Mouse (Mus musculus): Measurements from ENCODE around the gene Bub1b. TPM values are rescaled to one million over a fixed set of nuclear protein-coding genes. Genes with fewer than 3 reads are reported as not detected.

Bub1b gene
- total RNA-seq (2021): 10 to 100 TPM; 21.6 to 27.2 TPM
- long read RNA-seq, experiment 1, transcript Bub1b-201 (23 exons, 3,668 nt): major isoform, 6 of 11 reads
- long read RNA-seq, experiment 1, partial matches to known transcripts: 3 of 11 reads
- long read RNA-seq, experiment 1, other reads (novel, unspliced or antisense): 2 of 11 reads
- long read RNA-seq, experiment 2, transcript Bub1b-201 (23 exons, 3,668 nt): major isoform, 10 of 14 reads
- long read RNA-seq, experiment 2, partial matches to known transcripts: 1 of 14 reads
- long read RNA-seq, experiment 2, other reads (novel, unspliced or antisense): 3 of 14 reads

DNA sequence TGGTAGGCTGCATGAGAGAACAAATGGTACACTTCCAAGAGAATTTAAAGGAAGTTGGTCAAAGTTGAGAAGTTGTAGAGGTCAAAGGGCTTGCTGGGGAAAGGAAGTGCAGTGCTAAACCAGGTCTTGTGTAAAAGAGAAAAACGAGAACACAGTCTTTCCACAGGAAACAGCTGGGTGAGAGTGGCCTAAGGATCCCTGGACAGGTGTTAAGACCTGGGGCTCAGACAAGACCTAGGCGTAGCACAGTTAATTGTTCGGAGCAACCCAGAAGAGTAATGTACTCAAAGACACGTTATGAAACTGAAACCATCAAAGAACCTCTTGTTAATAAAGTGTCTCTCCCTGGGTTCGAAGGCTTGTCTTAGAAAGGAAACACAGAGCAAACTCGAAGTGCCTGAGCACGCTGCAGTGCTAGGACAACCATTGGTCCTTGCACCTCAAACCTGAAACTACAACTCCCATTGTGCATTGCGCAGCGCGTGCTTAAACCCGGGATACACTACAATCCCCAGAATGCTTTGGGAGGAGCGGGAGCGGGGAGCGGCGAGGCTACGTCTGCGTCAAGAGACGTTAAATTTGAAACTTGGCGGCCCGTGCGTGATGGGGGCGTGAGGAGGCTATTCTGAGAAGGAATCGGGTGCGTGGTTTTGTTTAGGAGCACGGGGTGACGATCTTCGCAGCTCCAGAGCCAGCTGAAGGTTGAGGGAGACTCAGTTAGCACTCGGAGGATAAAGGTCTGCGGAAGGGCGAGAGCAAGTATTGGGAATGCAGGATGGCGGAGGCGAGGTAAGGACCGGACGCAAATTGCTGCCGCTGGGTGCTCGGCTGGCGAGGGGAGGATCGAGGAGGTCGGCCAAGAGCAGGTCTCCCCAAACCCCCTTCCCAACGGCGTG lies at the start of gene Bub1b:
Bub1b (plus strand) TSS at position 539 of the 896 bp plus-strand sequence.
- DNase-seq: peak; percentile 93

DNA sequence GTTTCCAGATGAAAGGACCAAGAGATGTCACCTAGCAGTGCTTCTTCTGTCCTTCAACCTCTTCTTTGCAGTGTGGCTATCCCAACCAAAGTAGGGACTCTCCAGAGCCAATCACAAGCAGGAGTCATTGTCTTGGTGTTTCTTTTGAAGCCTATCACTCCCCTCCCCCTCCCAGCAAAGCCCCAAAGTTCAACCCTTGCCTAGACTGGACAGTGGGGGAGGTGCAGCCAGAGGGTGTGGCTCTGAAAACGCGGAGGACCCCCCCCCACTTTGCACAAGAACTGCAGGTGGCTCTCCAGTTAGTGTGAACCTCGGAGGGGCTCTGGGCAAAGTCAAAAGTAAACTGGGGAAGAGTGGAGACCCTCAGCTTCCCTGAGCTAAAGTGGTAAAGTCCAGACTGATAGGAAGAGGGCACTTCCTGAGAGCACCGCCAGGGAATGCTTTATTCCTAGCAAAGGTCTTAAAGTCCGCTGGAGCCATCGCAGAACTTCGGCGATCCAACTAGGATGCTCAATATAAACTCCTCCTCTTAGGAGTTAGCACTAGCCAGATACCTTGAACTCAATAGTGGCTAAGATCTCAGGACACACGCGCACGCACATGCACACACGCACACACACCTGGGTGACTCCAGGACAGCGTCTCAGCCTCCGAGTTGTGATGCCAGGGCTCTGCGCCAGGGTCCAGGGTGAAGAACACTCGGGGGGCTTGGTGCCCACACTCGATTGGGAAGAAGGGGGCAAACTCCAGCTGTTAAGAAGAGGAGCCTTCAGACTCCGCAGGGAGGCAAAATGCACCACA lies 49.4 kb upstream of the Bub1b start:
- no peak for DNase-seq

GRCm38 (mm10) chr2:118549507-118550473 lies 48.2 kb upstream of the Bub1b start, which contains the start of gene Bmf:
Bmf (minus strand) TSS chr2:118549687.
- peak; percentile 99 for DNase-seq

DNA sequence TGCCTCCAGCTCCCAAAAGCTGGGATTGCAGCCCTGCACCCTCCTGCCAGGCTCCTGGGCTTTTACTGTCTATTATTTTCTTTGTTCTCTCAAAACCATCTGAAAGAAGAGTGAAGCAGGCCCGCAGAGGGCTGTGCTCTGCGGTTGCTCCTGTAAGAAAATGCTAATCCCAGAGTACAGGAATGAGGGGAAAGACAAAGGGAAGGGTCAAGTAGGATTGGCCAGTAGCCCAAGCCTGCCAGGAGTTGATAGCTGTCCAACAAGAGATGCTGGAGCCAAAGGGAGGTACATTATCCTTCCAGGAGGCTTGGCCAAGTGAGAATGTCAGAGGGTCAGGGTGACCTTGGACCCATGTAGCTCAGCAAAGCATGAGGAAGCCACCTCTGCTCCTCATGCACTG lies 46.4 kb upstream of the Bub1b start:
- peak; percentile 43 for DNase-seq

DNA sequence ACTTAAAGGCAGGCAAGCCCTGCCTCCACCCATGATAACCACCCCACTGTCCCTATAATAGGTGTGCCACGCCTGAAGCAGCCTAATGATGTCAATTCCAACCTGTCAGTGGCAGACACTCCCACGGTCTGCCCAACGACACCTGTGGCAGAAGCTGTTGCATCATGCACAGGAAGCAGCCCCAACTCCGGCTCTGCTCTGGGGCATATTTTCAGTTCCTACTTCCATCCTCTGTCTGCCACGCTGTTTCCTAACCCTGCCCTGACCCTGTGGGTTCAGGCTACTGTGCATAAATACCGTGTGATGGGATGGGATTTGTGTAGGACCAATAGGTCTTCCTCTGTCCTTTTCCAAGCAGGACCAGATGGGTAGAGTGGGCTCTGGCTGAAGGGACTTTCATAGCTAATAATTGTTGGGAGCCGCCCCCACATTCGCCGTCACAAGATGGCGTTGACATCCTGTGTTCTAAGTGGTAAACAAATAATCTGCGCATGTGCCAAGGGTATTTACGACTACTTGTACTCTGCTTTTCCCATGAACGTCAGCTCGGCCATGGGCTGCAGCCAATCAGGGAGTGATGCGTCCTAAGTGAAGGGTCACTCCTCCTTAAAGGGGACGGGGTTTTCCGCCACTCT lies 43.5 kb upstream of the Bub1b start:
- DNase-seq: peak; percentile 37

- no peak for DNase-seq
These were observed 39.6 kb upstream of the Bub1b start for GRCm38 (mm10) chr2:118558426-118558825.

DNA sequence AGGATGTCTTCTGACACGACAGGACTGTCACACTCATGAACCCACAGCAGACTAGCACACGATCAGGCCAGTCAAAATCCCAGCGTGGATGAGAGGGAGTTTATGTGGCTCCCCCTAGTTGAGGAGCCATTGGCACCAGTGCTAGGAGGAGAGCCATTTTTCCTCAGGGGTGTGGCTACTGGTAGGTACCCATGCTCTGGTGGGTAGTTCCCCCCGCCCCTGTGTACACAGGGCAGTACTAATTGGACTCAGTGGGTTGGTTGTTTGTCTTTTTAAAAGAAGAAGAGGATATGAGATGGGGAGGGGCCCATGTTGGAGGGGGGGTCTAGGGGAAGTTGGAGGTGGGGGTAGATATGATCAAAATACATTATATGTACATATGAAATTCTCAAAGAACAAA lies 36.0 kb upstream of the Bub1b start:
- DNase-seq: no peak

DNA sequence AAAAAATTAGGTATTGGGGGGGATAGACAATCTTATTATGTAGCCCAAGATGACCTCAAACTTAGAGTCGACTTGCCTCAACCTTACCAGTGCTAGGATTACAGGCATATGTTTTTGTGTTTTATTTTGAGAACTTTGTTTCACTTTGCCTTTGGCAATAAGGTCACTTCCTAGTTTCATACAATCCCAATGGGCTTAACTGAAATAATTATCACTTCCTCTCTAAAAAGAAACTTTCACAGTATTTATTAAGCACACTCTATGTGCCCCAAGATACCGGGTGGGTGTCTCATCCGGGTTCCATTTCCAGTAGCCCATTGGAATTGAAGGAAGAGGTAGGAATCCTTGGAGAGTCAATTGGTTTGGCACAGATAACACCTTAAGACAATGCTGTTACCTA lies 35.6 kb upstream of the Bub1b start:
- no peak for DNase-seq

DNA sequence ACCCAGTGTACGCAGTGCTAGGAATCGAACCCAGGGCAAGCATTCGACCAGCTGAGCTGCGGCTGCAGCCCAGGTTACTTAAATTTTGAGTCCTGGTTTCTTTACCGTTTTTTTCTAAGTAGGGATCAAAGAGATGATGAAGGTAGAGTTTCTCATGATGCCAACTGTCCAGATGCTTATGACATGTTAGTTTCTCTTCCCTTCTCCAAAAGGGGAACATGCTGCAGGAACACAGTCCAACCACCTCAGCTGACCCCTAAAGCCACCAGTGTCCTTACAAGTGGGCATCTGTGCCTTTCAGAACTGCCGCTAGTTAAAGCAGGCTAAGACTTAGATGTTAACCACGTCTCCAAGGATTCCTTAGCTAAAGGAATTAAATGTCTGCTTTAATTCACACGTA lies 30.8 kb upstream of the Bub1b start:
- no peak for DNase-seq

GRCm38 (mm10) chr2:118570939-118571338 lies 27.1 kb upstream of the Bub1b start:
- peak; percentile 37 for DNase-seq

- no peak for DNase-seq
These were observed 25.7 kb upstream of the Bub1b start for GRCm38 (mm10) chr2:118572183-118572836.

DNA sequence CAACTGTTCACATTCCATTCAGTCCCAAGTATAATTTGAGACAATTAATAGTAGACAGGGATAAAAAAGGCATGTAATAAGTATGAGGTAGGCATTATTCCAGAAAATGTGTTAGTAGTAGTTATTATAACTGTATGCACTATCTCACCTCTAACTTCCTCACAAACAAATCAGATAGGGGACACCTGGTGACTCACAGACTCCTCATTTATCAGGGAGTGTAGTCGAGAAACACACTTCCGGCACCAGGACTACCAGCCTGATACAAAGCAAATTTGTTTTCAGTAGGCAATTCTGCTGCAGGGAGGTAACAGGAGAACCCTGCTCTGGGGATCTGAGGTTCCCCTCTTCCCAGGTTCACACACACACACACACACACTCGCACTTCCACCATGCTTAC lies 24.9 kb upstream of the Bub1b start:
- DNase-seq: no peak

DNA sequence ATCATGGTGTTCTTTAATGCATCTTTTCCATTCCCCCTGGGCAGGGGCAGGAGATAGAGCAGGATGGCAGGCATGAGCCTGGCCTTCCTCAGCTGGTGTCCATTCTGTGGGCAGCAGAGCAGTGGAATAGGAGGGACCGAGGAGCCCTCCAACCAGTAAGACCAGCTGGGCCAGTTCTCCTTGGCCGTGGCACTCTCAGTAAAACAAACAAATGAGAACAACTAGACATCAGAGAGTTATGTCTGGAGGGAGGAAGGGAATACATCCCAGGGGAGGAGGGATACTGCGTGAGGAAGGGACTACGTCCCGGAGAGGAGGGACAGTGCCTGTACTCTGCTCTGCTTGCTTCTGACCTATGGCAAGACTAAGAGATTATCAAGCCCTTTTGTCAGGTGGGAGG lies 12.0 kb upstream of the Bub1b start:
- DNase-seq: no peak

DNA sequence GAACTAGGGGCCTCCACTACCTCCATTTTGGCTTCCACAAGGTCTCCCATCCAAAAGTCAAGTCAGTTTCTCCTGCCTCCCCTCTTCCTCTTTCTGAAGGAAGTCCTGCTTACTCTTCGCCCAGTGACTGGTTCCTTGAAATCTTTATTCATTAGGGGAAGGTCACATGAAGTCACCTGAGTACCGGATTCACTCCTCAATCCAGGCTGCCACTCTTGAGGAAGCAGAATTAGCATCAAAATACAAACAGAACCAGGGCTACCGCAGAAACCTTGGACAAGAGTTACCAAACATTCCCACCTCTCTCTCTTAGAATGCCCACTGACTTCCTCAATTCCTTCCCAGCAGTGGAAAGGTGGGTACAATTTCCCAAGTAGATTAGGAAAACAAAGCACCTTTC lies 10.3 kb upstream of the Bub1b start:
- no peak for DNase-seq

DNA sequence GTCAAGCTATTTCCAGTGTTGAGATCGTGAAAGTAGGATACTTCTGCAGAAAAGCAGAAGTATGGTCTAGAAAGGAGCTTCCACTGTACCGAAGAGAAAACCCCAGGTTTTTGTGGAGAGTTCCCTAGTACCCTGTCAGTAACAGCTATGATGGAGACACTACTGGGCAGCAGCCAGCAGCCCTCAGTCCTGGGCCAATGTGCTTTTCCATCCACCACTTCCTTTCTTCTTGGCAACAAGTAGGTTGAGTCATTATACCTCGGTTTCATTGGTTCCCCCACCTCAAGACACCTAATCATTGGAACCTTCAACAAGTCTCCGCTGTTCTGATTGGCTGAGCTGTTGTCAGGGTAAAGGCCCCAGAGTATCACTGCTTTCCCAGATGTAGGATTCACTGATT lies 6.9 kb upstream of the Bub1b start:
- no peak for DNase-seq

GRCm38 (mm10) chr2:118599087-118599486 lies 1.1 kb downstream of the Bub1b start:
- no peak for DNase-seq

- no peak for DNase-seq
These were observed 3.7 kb downstream of the Bub1b start for GRCm38 (mm10) chr2:118601599-118602263.

GRCm38 (mm10) chr2:118604091-118604490 lies 6.1 kb downstream of the Bub1b start:
- no peak for DNase-seq

DNA sequence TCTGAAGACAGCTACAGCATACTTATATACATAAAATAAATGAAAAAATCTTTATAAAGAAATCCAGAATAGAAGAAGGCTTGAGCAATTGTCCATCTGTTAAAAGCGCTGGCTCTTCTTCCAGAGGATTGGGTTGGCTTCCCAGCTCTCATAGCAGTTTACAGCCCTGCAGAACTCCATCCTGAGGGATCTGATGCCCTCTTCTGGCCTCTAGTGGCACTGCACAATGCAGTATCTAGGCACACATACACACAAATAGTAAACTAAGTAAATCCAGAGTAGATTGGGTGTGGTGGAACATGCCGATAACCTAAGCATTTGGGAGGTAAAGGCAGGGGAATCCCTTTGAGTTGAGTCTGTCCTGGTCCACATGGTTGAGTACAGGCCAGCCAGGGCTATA lies 8.0 kb downstream of the Bub1b start:
- DNase-seq: peak; percentile 65

DNA sequence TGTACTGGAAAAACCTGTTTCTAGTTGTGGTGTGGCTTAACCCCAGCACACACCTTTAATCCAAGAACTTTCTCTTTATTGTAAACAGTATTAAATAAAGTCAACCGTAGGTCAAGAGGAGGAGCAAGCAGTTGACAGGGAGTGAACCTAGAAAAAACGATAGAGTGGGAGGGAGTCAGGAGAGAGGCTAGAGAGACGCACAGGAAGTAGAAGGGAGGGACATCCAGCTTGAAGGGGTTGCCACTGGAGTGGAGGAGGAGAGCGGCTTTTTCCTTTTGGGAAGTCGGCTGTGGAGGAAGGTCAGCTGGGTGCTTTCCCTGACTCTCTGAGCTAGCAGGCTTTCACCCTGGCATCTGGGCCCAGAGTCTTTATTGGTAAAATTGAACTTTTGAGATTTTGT lies 9.0 kb downstream of the Bub1b start:
- no peak for DNase-seq
